Mouse (Mus musculus): ENCODE results near the gene Myom1.

GRCm38 (mm10) chr17:71135108-71135507, 132.7 kb downstream of the Myom1 start:
- no peak for TF ChIP-seq CTCF (IDR thresholded peaks at IDR 0.05; ENCODE audit: borderline replicate concordance, insufficient read depth, low read depth, low read length)
- no peak for TF ChIP-seq POLR2A (IDR thresholded peaks at IDR 0.05; ENCODE audit: borderline replicate concordance, insufficient read depth, low read length)

Measured in cerebellum, adult 2 months (tissue).